Mouse (Mus musculus) hematopoietic stem cell, adult 5-6 weeks (primary cell): ENCODE results near the gene Nr2c1. TPM values are rescaled to one million over a fixed set of nuclear protein-coding genes. Genes with fewer than 3 reads are reported as not detected.
A peak's percentile ranks its signal among the peaks of the same experiment; 100 is the strongest.

Experiments
- ATAC-seq, 2 experiments: fragments of 125-278 bp in 1 of 2; replicated peaks in 1 of 2; 2 replicates each; pipeline ENCODE4 v1.8.0; 2016 to 2017; ENCODE audit warnings: inconsistent platforms in 2 of 2, mild to moderate bottlenecking in 2 of 2, moderate number of reproducible peaks in 2 of 2, low read depth in 1 of 2, moderate TSS enrichment in 1 of 2; ENCODE audit not compliant: low FRiP score in 2 of 2, poor library complexity in 2 of 2, severe bottlenecking in 2 of 2, insufficient read depth in 1 of 2, low TSS enrichment in 1 of 2
- total RNA-seq: library from RNA; stranded (forward); fragments of 172-1452, 232-1000 nt; gene quantifications from 2 replicates; pipeline ENCODE4 v1.2.3, GENCODE M21; 2017

Gene Nr2c1
- total RNA-seq, 1 experiment from 2014 or later, result 12.5 TPM

- ATAC-seq, result no peak
Measured at GRCm38 (mm10) chr10:94171440-94172130, 23.8 kb downstream of the Nr2c1 start.

- ATAC-seq, result no peak
Measured at GRCm38 (mm10) chr10:94172137-94172536, 24.3 kb downstream of the Nr2c1 start.

- no peak for ATAC-seq
Measured at GRCm38 (mm10) chr10:94172706-94173105, 24.9 kb downstream of the Nr2c1 start.

- no peak for ATAC-seq
Measured at GRCm38 (mm10) chr10:94174652-94175051, 26.8 kb downstream of the Nr2c1 start.

GRCm38 (mm10) chr10:94183199-94183598, 35.4 kb downstream of the Nr2c1 start:
- ATAC-seq, result no peak

GRCm38 (mm10) chr10:94198482-94199405, 50.9 kb downstream of the Nr2c1 start, which contains the start of gene Ndufa12:
Ndufa12 (plus strand) TSS chr10:94198720.
- peak; percentile 99 to 100 for ATAC-seq

GRCm38 (mm10) chr10:94204973-94205372, 57.1 kb downstream of the Nr2c1 start:
- ATAC-seq, result no peak

- no peak for ATAC-seq
Measured at GRCm38 (mm10) chr10:94210718-94211618, 63.1 kb downstream of the Nr2c1 start.

GRCm38 (mm10) chr10:94211725-94212124, 63.9 kb downstream of the Nr2c1 start:
- ATAC-seq, result peak in 1 of 2 experiments; percentile 42; a peak in 1 of 4 replicates

- ATAC-seq, result 0 out of 4 replicates have a peak, but pooled peaks of 1 of the 2 experiments have one; percentile 12
Measured at GRCm38 (mm10) chr10:94225026-94225750, 77.4 kb downstream of the Nr2c1 start.

GRCm38 (mm10) chr10:94230172-94230981, 82.6 kb downstream of the Nr2c1 start:
- no peak for ATAC-seq

- no peak for ATAC-seq
Measured at GRCm38 (mm10) chr10:94231025-94231424, 83.2 kb downstream of the Nr2c1 start.

GRCm38 (mm10) chr10:94235200-94235599, 87.4 kb downstream of the Nr2c1 start:
- no peak for ATAC-seq

GRCm38 (mm10) chr10:94241346-94241745, 93.5 kb downstream of the Nr2c1 start:
- ATAC-seq, result no peak
